Mouse (Mus musculus): ENCODE measurements around the gene Ak3. TPM values are rescaled to one million over a fixed set of nuclear protein-coding genes. Genes with fewer than 3 reads are reported as not detected.

Gene Ak3
- polyA plus RNA-seq, 1 experiment from 2014 or later = 75.3 TPM

GRCm38 (mm10) chr19:28989515-28989914, 58.2 kb downstream of the Ak3 start:
- Histone ChIP-seq H3K4me1 (replicated peaks) (peaks cover 17% of the 10 kb centered on the region), H3K27ac (replicated peaks) (peak overlapping the region; percentile 90; the same call in 1 of the 2 replicates), H3K9me3 (no peaks in the 10 kb centered on the region), H3K4me2 (peak overlapping the region; percentile 65), H3K4me3 (peak overlapping the region; percentile 96), H3K27me3 (no peaks in the 10 kb centered on the region), H3K36me3 (no peaks in the 10 kb centered on the region), H3K9ac (peak overlapping the region; percentile 92; the same call in 1 of the 2 replicates)
- 74% methylated on average over 8 of the region's 8 CpGs for WGBS
- ATAC-seq (ENCODE audit: low FRiP score, low read depth) = no peak

- no peaks in the 10 kb centered on the region for H3K9me3 ChIP-seq
- H3K27me3 ChIP-seq = no peaks in the 10 kb centered on the region
- no peaks in the 10 kb centered on the region for H3K4me1 ChIP-seq (replicated peaks)
- ATAC-seq (ENCODE audit: low FRiP score, low read depth) = no peak
- H3K36me3 ChIP-seq = no peaks in the 10 kb centered on the region
- H3K9ac ChIP-seq = no peak overlapping the region
- H3K4me2 ChIP-seq = no peak overlapping the region
- WGBS = 84% methylated on average over 7 of the region's 7 CpGs
- no peak overlapping the region for H3K27ac ChIP-seq (replicated peaks)
- H3K4me3 ChIP-seq = no peak overlapping the region
Measured at GRCm38 (mm10) chr19:28982617-28983016, 65.1 kb downstream of the Ak3 start.

GRCm38 (mm10) chr19:28974862-28975611, 72.7 kb downstream of the Ak3 start:
- peak overlapping the region; percentile 42 for H3K9ac ChIP-seq
- H3K27ac ChIP-seq (replicated peaks) = no peak overlapping the region
- WGBS = 12% methylated on average over 35 of the region's 35 CpGs

More at GRCm38 (mm10) chr19:28974862-28975611, 72.7 kb downstream of the Ak3 start:
- Histone ChIP-seq H3K4me1 (replicated peaks) (peaks cover 8% of the 10 kb centered on the region; the same call in 1 of the 2 replicates), H3K36me3 (no peaks in the 10 kb centered on the region), H3K9me3 (no peaks in the 10 kb centered on the region), H3K27me3 (0 out of 2 replicates have a peak, but pooled peaks cover 2% of the 10 kb centered on the region), H3K4me2 (peak overlapping the region; percentile 72), H3K4me3 (peak overlapping the region; percentile 40)
- ATAC-seq (ENCODE audit: low FRiP score, low read depth) = peak; percentile 84

Other genes starting within 250 kb of the Ak3 start
- 37.8 and 44.5 TPM in 2 replicates for gene Slc1a1, start 212.9 kb downstream of the Ak3 start, polyA plus RNA-seq (2015; fragmentation: Nextera tagmentation; extraction: Ambion mirVana)
- gene Plpp6, start 84.0 kb downstream of the Ak3 start, polyA plus RNA-seq (2015; fragmentation: Nextera tagmentation; extraction: Ambion mirVana) = 12.2 and 13.6 TPM in 2 replicates
- gene 4430402I18Rik, start 80.2 kb downstream of the Ak3 start, polyA plus RNA-seq (2015; fragmentation: Nextera tagmentation; extraction: Ambion mirVana) = 0.72 and 1.7 TPM in 2 replicates
- gene Cdc37l1, start 57.6 kb downstream of the Ak3 start, polyA plus RNA-seq (2015; fragmentation: Nextera tagmentation; extraction: Ambion mirVana) = 42.1 and 47.1 TPM in 2 replicates
- gene Rcl1, start 53.4 kb upstream of the Ak3 start, polyA plus RNA-seq (2015; fragmentation: Nextera tagmentation; extraction: Ambion mirVana) = 33.8 and 37.9 TPM in 2 replicates
- gene Jak2, start 203.9 kb upstream of the Ak3 start, polyA plus RNA-seq (2015; fragmentation: Nextera tagmentation; extraction: Ambion mirVana) = 13.9 and 15.4 TPM in 2 replicates